Mouse (Mus musculus) heart, postnatal 14 days (tissue): ENCODE results near the gene Plk5. TPM values are rescaled to one million over a fixed set of nuclear protein-coding genes. Genes with fewer than 3 reads are reported as not detected.

Experiments used
- DNase-seq, 2 experiments: peaks; one replicate each; pipeline ENCODE4 v3.0.0; 2021 to 2022
- intact Hi-C: fragments of 180-260 bp; cut with DNase I; formaldehyde crosslinking; loops from one replicate; pipeline ENCODE4 v1.15.1; 2025
- long read RNA-seq, 2 experiments: library from polyadenylated mRNA; stranded (forward); transcript quantifications; one replicate each; pipeline ENCODE4 v2.0.0; 2021
- total RNA-seq, 2 experiments: library from RNA; stranded (reverse); gene quantifications; 2 replicates each; pipeline ENCODE4 v1.2.3; 2021

Gene Plk5
- total RNA-seq, result under 1 TPM; 0.12 to 0.22 TPM
- long read RNA-seq, experiment 1, partial matches to known transcripts, result 1 of 1 reads
- long read RNA-seq, experiment 1, other reads (novel, unspliced or antisense), result 0 of 1 reads
- long read RNA-seq, experiment 2, result 0 reads

GRCm38 (mm10) chr10:80356001-80356682 is at the start of gene Plk5:
Plk5 (plus strand) TSS chr10:80356459.
- DNase-seq, result no peak
- intact Hi-C loops, result no loop called here

- intact Hi-C loops, result no loop called here
- DNase-seq, result no peak
Observed at GRCm38 (mm10) chr10:80311560-80311959, 44.7 kb upstream of the Plk5 start.

GRCm38 (mm10) chr10:80312586-80313504 is 43.4 kb upstream of the Plk5 start:
- intact Hi-C loops, result no loop called here
- no peak for DNase-seq

GRCm38 (mm10) chr10:80313627-80314201 is 42.5 kb upstream of the Plk5 start:
- intact Hi-C loops, result no loop called here

GRCm38 (mm10) chr10:80314494-80315001 is 41.7 kb upstream of the Plk5 start:
- DNase-seq, result no peak
- intact Hi-C loops, result no loop called here

More at GRCm38 (mm10) chr10:80313627-80314201, 42.5 kb upstream of the Plk5 start:
- no peak for DNase-seq

- DNase-seq, result no peak
- intact Hi-C loops, result no loop called here
Observed at GRCm38 (mm10) chr10:80315315-80315714, 40.9 kb upstream of the Plk5 start.

- DNase-seq, result peak in 1 of 2 experiments; percentile 48
- intact Hi-C loops, result no loop called here
Observed at GRCm38 (mm10) chr10:80316359-80316781, 39.9 kb upstream of the Plk5 start.

- intact Hi-C loops, result no loop called here
- DNase-seq, result no peak
Observed at GRCm38 (mm10) chr10:80317011-80317410, 39.2 kb upstream of the Plk5 start.

GRCm38 (mm10) chr10:80320340-80320760 is 35.9 kb upstream of the Plk5 start, which contains the start of gene 2310011J03Rik:
2310011J03Rik (minus strand) TSS chr10:80320537.
- DNase-seq, result peak; percentile 89 to 94
- intact Hi-C loops, result no loop called here

GRCm38 (mm10) chr10:80321014-80321669 is 35.1 kb upstream of the Plk5 start:
- DNase-seq, result no peak
- intact Hi-C loops, result no loop called here

- intact Hi-C loops, result no loop called here
- no peak for DNase-seq
Observed at GRCm38 (mm10) chr10:80321670-80322581, 34.3 kb upstream of the Plk5 start.

GRCm38 (mm10) chr10:80322811-80323211 is 33.4 kb upstream of the Plk5 start:
- DNase-seq, result peak in 1 of 2 experiments; percentile 48
- intact Hi-C loops, result no loop called here

- intact Hi-C loops, result no loop called here
- DNase-seq, result peak; percentile 68 to 80
Observed at GRCm38 (mm10) chr10:80323261-80324119, 32.8 kb upstream of the Plk5 start.

- DNase-seq, result no peak
- intact Hi-C loops, result no loop called here
Observed at GRCm38 (mm10) chr10:80324120-80325037, 31.9 kb upstream of the Plk5 start.

- no peak for DNase-seq
- intact Hi-C loops, result no loop called here
Observed at GRCm38 (mm10) chr10:80325045-80325444, 31.2 kb upstream of the Plk5 start.

- peak; percentile 91 to 93 for DNase-seq
- intact Hi-C loops, result no loop called here
Observed at GRCm38 (mm10) chr10:80329273-80330081, 26.8 kb upstream of the Plk5 start, which contains the start of the genes Pcsk4 and Reep6. Pcsk4 (minus strand) TSS chr10:80329498. Reep6 (plus strand) TSS chr10:80329953.
